Mouse (Mus musculus) heart, embryonic 11.5 days (tissue): ENCODE measurements around the gene Gm15319. TPM values are rescaled to one million over a fixed set of nuclear protein-coding genes. Genes with fewer than 3 reads are reported as not detected.
"Not testable (repeated sequence)": the region's sequence is repeated elsewhere in the genome, so short reads cannot be mapped to it uniquely, and the experiment has no call there.

Experiments used
- ATAC-seq: fragments of 200-750 bp; cut with Nextera tagmentation; replicated peaks from 2 replicates; pipeline ENCODE4 v1.8.0; 2017; ENCODE audit warnings: moderate library complexity; ENCODE audit not compliant: insufficient number of reproducible peaks, low FRiP score, low TSS enrichment
- H3K27ac ChIP-seq: fragments of 300-500 bp; sonication (generic); 2 replicates; pipeline ENCODE4 v1.5.1; 2014; ENCODE audit warnings: mild to moderate bottlenecking, low read depth, low read length
- H3K27me3 ChIP-seq: fragments of 300-500 bp; sonication (generic); 2 replicates; pipeline ENCODE4 v1.6.1; 2014; ENCODE audit warnings: mild to moderate bottlenecking, low read length, mixed read lengths; ENCODE audit not compliant: control insufficient read depth, insufficient read depth
- H3K36me3 ChIP-seq: fragments of 300-500 bp; sonication (generic); 2 replicates; pipeline ENCODE4 v1.6.1; 2014; ENCODE audit warnings: mild to moderate bottlenecking, low read length, moderate library complexity, mixed read lengths; ENCODE audit not compliant: control insufficient read depth, insufficient read depth
- H3K4me1 ChIP-seq: fragments of 300-500 bp; sonication (generic); 2 replicates; pipeline ENCODE4 v1.6.1; 2014; ENCODE audit warnings: low read length; ENCODE audit not compliant: control insufficient read depth, insufficient read depth
- H3K4me2 ChIP-seq: fragments of 300-500 bp; sonication (generic); 2 replicates; pipeline ENCODE4 v1.6.1; 2014; ENCODE audit warnings: mild to moderate bottlenecking, moderate library complexity
- H3K4me3 ChIP-seq: fragments of 300-500 bp; sonication (generic); 2 replicates; pipeline ENCODE4 v1.5.1; 2014; ENCODE audit warnings: low read depth, low read length
- H3K9ac ChIP-seq: fragments of 300-500 bp; sonication (generic); 2 replicates; pipeline ENCODE4 v1.6.1; 2014; ENCODE audit warnings: mild to moderate bottlenecking, low read depth, low read length, moderate library complexity
- H3K9me3 ChIP-seq: fragments of 300-500 bp; sonication (generic); replicated peaks from 2 replicates; pipeline ENCODE4 v1.6.1; 2016; ENCODE audit warnings: low read length; ENCODE audit not compliant: control insufficient read depth
- WGBS: fragments of 180-500 bp; shearing (Covaris S2); extraction: QIAGEN DNeasy Blood & Tissue Kit; methylation state at CpG from one replicate; pipeline ENCODE4 v1.1.7; 2014; ENCODE audit not compliant: insufficient replicate concordance; 5-methylcytosine and 5-hydroxymethylcytosine counted together
- polyA plus RNA-seq: library from polyadenylated mRNA; unstranded; fragments of >200 nt; fragmentation: Nextera tagmentation; extraction: Ambion mirVana; gene quantifications from 2 replicates; pipeline ENCODE4 v1.2.1, GENCODE M21; 2014

The Gm15319 gene
- polyA plus RNA-seq: 0.11 TPM in 1 of 2 replicates, not detected in the other

DNA sequence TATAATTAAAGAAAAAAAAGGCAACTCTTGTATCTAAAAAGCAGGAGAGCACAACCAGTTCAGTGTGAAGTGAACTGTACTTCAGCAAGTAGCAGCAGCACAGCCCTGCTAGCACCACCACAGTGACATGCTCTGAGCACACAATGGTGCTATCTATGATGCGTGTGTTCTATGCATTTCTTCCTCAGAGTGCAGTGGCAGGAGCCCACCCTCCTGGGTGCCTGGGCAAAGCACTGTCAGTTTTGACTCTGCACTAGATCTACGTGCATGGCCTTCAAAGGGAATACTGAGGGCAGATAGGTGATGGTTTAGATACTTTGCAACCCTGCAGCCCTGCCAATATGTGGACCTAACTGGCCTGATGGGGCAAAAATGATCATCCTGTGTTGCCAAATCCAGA is at the start of gene Gm15319:
Gm15319 (minus strand) TSS at position 101 of the 400 bp plus-strand sequence.
- H3K27ac ChIP-seq, H3K9me3 ChIP-seq, H3K4me3 ChIP-seq, H3K9ac ChIP-seq, H3K4me1 ChIP-seq, ATAC-seq, H3K36me3 ChIP-seq, H3K27me3 ChIP-seq, H3K4me2 ChIP-seq: not testable (repeated sequence)
- no CpG with 5 or more reads among the region's 2 CpGs for WGBS

DNA sequence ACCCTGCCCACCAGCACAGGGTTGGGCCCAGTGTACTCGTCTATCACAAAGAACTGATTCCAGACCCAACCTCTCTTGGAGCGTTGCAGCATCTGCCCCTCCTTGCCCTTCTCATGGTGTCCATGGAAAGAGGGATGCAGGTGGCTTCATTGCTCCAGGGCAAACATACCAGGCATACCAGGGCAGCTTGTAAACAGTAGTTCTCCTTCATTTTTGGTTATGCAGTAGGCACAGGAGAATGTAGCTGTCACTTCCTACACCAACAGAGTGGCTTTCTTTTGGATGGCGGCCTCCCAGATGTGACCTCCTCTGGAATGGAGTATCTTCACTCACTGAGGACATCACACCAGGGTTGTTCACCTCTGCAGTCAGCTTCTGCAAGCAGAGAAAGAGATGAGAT is 47.3 kb upstream of the Gm15319 start:
- H3K4me3 ChIP-seq, H3K27me3 ChIP-seq, H3K4me1 ChIP-seq, ATAC-seq, H3K4me2 ChIP-seq, H3K36me3 ChIP-seq, H3K9ac ChIP-seq, H3K27ac ChIP-seq, H3K9me3 ChIP-seq: not testable (repeated sequence)
- no CpG with 5 or more reads among the region's 3 CpGs for WGBS

GRCm38 (mm10) chr8:20408441-20409030 is 45.5 kb upstream of the Gm15319 start:
- H3K27ac ChIP-seq: not testable (repeated sequence)

DNA sequence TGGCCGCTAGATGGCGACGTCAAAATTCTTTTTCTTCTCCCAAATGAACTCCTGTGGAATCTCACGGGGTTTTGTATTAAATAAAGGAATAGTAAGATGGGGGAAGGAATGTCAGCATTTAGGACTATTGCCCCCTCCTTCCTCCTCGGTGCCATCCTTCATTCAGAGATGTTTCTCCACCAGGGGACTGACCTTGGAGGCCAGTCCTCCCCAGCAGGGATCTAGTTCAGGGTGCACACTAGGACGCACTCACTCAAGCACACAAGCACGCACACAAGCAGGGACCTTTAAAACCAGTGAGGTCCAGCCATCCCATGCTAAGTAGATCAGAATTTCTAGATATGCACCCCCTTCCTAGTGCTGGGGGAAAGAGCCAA is 26.3 kb upstream of the Gm15319 start:
- not testable (repeated sequence) for H3K4me3 ChIP-seq, H3K36me3 ChIP-seq, ATAC-seq, H3K27ac ChIP-seq, H3K4me1 ChIP-seq, H3K27me3 ChIP-seq, H3K9me3 ChIP-seq, H3K9ac ChIP-seq, H3K4me2 ChIP-seq
- 23% methylated on average over 2 of the region's 7 CpGs for WGBS

More at GRCm38 (mm10) chr8:20408441-20409030, 45.5 kb upstream of the Gm15319 start:
- H3K9ac ChIP-seq, ATAC-seq, H3K4me1 ChIP-seq, H3K4me2 ChIP-seq, H3K36me3 ChIP-seq, H3K27me3 ChIP-seq, H3K4me3 ChIP-seq, H3K9me3 ChIP-seq: not testable (repeated sequence)
- WGBS: 88% methylated on average over 6 of the region's 8 CpGs

DNA sequence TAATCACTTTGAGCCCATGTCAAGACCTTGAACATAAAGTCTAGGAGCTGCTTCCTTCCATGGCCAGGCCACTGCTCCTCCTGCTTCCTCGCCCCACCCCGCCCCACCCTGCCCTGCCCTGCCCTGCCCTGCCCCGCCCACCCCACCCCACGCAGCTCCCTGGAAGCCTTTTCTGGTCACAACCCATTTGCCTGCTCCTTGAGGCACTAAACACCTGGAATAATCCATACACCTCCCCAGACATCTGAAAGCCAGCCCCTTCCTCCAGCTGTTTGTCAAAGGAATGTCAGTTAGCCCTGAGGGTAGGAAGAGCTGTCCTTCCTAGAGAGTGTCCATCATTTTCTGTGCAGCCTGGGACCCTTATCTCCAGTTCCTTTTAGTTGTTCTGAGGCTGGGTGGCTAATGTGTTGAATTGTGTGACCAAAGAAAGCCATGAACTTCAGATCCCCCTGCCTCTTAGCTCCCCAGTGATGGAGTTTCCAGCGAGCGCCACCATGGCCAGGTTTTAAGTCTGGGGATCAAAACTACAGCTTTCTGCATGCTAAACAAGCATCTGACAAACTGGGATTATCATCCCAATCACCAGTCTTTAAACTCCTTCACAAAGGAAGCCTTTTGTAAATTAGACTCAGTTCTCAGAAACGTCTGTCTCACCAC is 25.8 kb upstream of the Gm15319 start:
- not testable (repeated sequence) for H3K9me3 ChIP-seq, H3K4me1 ChIP-seq, H3K36me3 ChIP-seq, H3K27me3 ChIP-seq, H3K4me2 ChIP-seq, H3K9ac ChIP-seq, H3K4me3 ChIP-seq, H3K27ac ChIP-seq
- WGBS: no CpG with 5 or more reads among the region's 7 CpGs
- peak; percentile 80 for ATAC-seq

DNA sequence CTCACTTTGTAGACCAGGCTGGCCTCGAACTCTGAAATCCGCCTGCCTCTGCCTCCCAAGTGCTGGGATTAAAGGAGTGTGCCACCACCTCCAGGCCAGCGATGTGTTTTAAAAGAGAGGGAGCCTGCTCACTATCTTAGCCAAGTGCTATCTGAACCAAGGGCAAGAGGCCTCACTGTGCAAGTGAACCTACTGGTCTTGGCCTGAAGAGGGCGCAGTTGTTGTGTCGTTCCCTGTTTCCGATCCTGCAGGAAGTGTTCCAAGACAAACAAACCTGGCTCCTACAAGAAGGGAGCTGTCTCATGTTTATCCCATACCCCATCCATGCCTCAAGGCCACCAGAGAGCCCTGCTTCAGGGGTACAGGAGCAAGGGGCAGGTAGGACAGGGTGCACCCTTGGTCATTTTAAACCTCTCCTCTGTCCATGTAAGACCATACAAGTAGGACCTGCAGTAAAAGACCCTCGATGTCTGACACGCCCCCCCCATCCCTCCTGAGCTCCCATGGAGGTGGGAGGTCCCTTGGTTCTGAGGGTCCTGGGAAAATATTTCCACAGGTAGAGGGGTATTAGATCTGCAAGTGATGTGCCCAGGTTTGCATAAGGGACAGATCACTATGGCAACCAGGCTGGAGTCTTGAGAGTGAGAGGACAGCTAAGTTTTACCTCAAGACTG is 24.2 kb upstream of the Gm15319 start:
- not testable (repeated sequence) for H3K4me2 ChIP-seq, H3K4me3 ChIP-seq, H3K27me3 ChIP-seq, H3K9me3 ChIP-seq, H3K27ac ChIP-seq, H3K4me1 ChIP-seq, H3K9ac ChIP-seq, ATAC-seq, H3K36me3 ChIP-seq
- 76% methylated on average over 2 of the region's 8 CpGs for WGBS

DNA sequence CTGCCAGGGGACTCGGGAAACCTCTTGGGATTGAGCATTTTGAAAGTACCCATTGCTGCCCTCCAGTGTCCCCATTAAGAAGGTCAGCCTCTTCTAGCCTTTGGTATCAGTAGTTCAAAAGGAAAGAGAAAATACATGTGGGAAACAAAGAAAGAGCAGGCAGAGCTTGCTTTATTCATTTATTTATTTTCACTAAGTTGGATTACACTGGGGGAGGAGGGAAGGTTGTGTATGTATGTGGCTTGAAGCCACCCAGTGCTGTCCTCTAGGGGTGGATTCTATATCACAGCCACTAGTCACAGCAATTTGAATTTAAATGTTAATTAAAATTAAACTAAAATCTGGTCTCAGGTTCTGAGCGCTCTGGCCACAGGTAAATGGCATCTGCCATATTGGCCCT is 22.0 kb upstream of the Gm15319 start:
- H3K4me3 ChIP-seq, H3K4me1 ChIP-seq, H3K27ac ChIP-seq, H3K9ac ChIP-seq, ATAC-seq, H3K36me3 ChIP-seq, H3K27me3 ChIP-seq, H3K9me3 ChIP-seq, H3K4me2 ChIP-seq: not testable (repeated sequence)
- no CpG with 5 or more reads among the region's 2 CpGs for WGBS

- WGBS: 88% methylated on average over 7 of the region's 9 CpGs
- H3K4me2 ChIP-seq, H3K4me3 ChIP-seq, H3K36me3 ChIP-seq, H3K9me3 ChIP-seq, H3K27ac ChIP-seq, H3K9ac ChIP-seq, H3K27me3 ChIP-seq, H3K4me1 ChIP-seq, ATAC-seq: not testable (repeated sequence)
Measured at GRCm38 (mm10) chr8:20384131-20384530, 21.1 kb upstream of the Gm15319 start.

- not testable (repeated sequence) for H3K27ac ChIP-seq, H3K4me3 ChIP-seq, H3K27me3 ChIP-seq, H3K4me1 ChIP-seq, H3K4me2 ChIP-seq, H3K36me3 ChIP-seq, ATAC-seq, H3K9ac ChIP-seq, H3K9me3 ChIP-seq
- WGBS: 64% methylated on average over 2 of the region's 2 CpGs
Measured at GRCm38 (mm10) chr8:20382146-20382545, 19.1 kb upstream of the Gm15319 start.
